Mouse (Mus musculus) Patski (cell line): ENCODE measurements around the gene Abcf2. TPM values are rescaled to one million over a fixed set of nuclear protein-coding genes. Genes with fewer than 3 reads are reported as not detected.

Experiments
- ATAC-seq: fragments of 100-300 bp; one replicate; pipeline ENCODE4 v1.8.0; 2021
- CTCF ChIA-PET: fragments of 350-600 bp; sonication (Branson Sonifier 250); formaldehyde crosslinking; loops from one replicate; lab custom pipeline; 2022; ENCODE audit warnings: inconsistent platforms; lab: Charles Lee
- POLR2A ChIA-PET: fragments of 350-600 bp; sonication (Branson Sonifier 250); formaldehyde crosslinking; loops from one replicate; lab custom pipeline; 2022; ENCODE audit warnings: antibody characterized with exemption, inconsistent platforms; lab: Charles Lee
- DNase-seq: peaks from one replicate; pipeline ENCODE4 v3.0.0-alpha.2; 2011; ENCODE audit warnings: low read depth, low spot score
- H3K27me3 ChIP-seq: fragments of 371-371 bp; one replicate; pipeline ENCODE4 v1.5.1; 2021
- CTCF ChIP-seq: fragments of 100-300 bp; IDR thresholded peaks from one replicate; pipeline ENCODE4 v1.5.1; 2021
- in situ Hi-C: fragments of 300-500 bp; cut with MboI; formaldehyde crosslinking; loops from 3 replicates; pipeline ENCODE4 v1.11.1; 2018; ENCODE audit warnings: low pct_unique_long_range_greater_than_20kb, mixed read lengths
- polyA plus RNA-seq: library from polyadenylated mRNA; unstranded; gene quantifications from one replicate; pipeline ENCODE4 v1.2.3, GENCODE M21; 2021

The Abcf2 gene
- polyA plus RNA-seq, 1 experiment from 2014 or later, result 110 TPM

GRCm38 (mm10) chr5:24521366-24521765 lies 55.9 kb downstream of the Abcf2 start:
- in situ Hi-C loops, result no loop called here
- POLR2A ChIA-PET, result no interaction called here

More at GRCm38 (mm10) chr5:24521366-24521765, 55.9 kb downstream of the Abcf2 start:
- ATAC-seq (no peak), DNase-seq (no peak)
- no peak for TF ChIP-seq CTCF
- CTCF ChIA-PET, result interaction anchor here (1.3 to 3.4 kb wide), 2 partner anchors 9 to 11 kb away, joined by 3 to 17 read pairs; no protein-coding TSS in a partner anchor
- H3K27me3 ChIP-seq, result peaks cover 42% of the 10 kb centered on the region

Other genes starting within 250 kb of the Abcf2 start
- 0.12 TPM for gene Kcnh2, start 225.9 kb downstream of the Abcf2 start, polyA plus RNA-seq
- 0.06 TPM for gene Nos3, start 212.7 kb downstream of the Abcf2 start, polyA plus RNA-seq
- gene Atg9b, start 185.3 kb downstream of the Abcf2 start, polyA plus RNA-seq, result 0.51 TPM
- 67.6 TPM for gene Abcb8, start 183.8 kb downstream of the Abcf2 start, polyA plus RNA-seq
- gene Asic3, start 164.1 kb downstream of the Abcf2 start, polyA plus RNA-seq, result 2.6 TPM
- 182 TPM for gene Cdk5, start 153.9 kb downstream of the Abcf2 start, polyA plus RNA-seq
- gene Slc4a2, start 153.6 kb downstream of the Abcf2 start, polyA plus RNA-seq, result 221 TPM
- gene Fastk, start 132.2 kb downstream of the Abcf2 start, polyA plus RNA-seq, result 190 TPM
- gene Tmub1, start 129.6 kb downstream of the Abcf2 start, polyA plus RNA-seq, result 26.4 TPM
- gene Agap3, start 125.3 kb downstream of the Abcf2 start, polyA plus RNA-seq, result 116 TPM
- gene Gbx1, start 50.3 kb downstream of the Abcf2 start, polyA plus RNA-seq, result not detected
- gene Asb10, start 36.5 kb downstream of the Abcf2 start, polyA plus RNA-seq, result not detected
- not detected for gene 4931409K22Rik, start 20.7 kb downstream of the Abcf2 start, polyA plus RNA-seq
- gene Chpf2, start 9.3 kb upstream of the Abcf2 start, polyA plus RNA-seq, result 52.0 TPM
- gene Smarcd3, start 46.9 kb upstream of the Abcf2 start, polyA plus RNA-seq, result 64.3 TPM
- 85.2 TPM for gene Nub1, start 108.1 kb upstream of the Abcf2 start, polyA plus RNA-seq
- not detected for gene Wdr86, start 153.3 kb upstream of the Abcf2 start, polyA plus RNA-seq
- not detected for gene Crygn, start 180.5 kb upstream of the Abcf2 start, polyA plus RNA-seq